Mouse (Mus musculus) CD4-positive, CD25-positive, alpha-beta regulatory T cell, adult 2 months (primary cell): ENCODE measurements around the gene Dlk2.
A peak's percentile ranks its signal among the peaks of the same experiment; 100 is the strongest.

Experiments used
- DNase-seq: peaks from one replicate; pipeline ENCODE4 v3.0.0-alpha.2; 2012; ENCODE audit warnings: low read depth, low spot score

The Dlk2 gene

DNA sequence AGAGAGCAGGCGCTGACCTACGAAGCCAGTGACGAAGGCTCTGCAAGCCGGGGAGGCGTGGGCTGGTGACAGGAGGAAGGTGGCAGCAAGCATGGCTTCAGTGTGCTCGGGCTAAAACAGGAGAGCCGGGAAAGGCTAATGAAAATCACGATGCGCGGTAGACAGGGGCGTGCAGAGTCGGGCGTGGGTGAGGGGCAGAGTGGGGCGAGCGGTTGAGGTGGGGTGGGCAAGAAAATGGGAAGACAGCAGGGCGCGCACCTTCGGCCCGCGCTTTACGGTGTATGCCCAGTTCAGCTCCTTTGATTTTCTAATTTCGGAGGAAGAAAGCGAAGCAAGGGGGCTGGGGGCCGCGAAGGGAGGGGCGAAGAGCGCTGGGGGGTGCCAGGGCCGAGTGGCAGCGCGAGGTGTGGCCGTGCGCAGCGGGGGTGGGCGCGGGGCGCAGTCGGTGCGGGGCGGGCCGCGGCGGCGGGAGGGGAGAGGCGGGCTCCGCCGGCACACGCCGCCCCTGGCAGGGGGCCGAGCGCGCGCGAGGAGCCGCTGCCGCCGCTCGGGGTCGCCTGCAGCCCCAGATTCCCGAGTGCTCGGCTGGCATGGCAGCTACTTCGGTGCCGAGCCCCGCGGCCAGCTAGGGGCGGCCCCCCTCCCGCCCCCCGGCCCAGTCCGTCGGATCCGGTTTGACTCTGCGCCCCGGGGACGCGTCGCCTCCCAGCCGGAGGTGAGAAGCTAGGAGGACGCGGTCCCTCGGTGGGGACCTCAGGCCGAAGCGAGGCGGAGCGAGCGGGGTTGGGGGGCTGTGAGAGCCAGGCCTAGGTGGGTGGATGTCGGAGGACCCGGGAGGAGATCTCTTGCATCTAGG is at the start of gene Dlk2:
TSS of gene Dlk2 (plus strand) at position 58 of the 856 bp plus-strand sequence.
- DNase-seq: peak; percentile 50

DNA sequence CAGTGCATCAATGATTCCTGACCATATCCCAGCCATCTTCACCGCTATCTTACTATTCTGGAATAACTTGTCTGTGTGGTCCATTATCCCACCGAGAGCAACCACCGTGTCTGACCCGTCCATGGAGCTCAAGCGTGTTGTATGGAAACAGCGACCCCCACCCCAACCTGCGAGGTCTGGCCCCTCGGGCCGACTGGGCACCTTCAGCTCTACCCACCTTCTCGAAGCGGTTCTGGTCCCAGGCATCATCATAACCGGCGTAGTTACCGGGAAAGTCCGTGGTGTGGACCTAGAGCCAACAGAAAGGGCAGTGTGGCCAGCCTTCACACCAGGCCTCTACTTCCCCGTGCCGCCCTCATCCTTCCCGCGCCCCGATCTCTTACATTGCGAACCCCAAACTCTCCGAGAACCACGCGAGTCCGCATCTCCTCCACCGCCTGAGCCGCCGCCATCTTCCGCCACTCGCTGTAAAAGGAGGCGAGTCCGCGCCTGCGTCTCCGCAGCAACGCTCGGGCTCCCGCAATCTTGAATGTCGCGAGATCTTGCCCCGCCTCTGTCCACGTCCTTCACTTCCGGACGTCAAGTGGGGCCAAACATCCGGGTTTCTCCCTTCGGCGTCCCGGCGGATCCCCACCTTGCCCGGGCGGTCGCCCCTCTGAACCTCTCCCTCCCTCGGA is 49.6 kb upstream of the Dlk2 start, which contains the start of the genes Polr1c and Yipf3:
TSS of gene Polr1c (minus strand) at position 543 of the 677 bp plus-strand sequence.
TSS of gene Yipf3 (plus strand) at position 569 of the 677 bp plus-strand sequence.
- peak; percentile 95 for DNase-seq

DNA sequence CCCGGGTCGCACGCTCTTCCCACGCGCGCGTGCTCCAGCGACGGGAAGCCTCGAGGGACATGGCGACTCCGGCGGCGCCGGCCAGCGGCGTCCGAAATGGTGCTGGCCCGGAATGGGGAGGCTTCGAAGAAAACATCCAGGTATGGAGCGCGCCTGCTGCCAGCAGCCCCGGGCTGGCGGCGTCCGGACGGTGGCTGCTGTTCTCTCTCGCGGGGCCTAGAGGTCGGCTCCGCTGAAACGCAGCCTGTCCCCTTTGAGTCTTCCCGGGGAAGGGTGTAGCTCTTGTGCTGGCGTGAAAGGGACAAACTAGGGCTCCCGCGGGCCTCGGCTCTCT is 49.1 kb upstream of the Dlk2 start:
- DNase-seq: no peak

DNA sequence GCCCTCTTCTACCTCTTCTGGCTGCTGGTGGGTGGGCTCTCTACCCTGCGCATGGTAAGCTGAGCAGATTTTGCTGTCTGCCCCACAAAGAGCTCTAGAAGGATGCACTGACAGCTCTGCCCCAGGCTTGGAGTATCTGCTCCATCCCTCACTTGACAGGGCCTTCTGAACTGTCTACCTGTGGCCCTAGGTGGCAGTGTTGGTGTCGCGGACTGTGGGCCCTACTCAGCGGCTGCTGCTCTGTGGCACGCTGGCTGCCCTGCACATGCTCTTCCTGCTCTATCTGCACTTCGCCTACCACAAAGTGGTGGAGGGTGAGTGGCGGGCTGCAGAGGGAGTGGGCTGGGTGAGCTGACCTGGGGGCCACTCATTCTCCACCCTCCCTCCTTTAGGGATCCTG is 46.0 kb upstream of the Dlk2 start:
- peak; percentile 59 for DNase-seq

DNA sequence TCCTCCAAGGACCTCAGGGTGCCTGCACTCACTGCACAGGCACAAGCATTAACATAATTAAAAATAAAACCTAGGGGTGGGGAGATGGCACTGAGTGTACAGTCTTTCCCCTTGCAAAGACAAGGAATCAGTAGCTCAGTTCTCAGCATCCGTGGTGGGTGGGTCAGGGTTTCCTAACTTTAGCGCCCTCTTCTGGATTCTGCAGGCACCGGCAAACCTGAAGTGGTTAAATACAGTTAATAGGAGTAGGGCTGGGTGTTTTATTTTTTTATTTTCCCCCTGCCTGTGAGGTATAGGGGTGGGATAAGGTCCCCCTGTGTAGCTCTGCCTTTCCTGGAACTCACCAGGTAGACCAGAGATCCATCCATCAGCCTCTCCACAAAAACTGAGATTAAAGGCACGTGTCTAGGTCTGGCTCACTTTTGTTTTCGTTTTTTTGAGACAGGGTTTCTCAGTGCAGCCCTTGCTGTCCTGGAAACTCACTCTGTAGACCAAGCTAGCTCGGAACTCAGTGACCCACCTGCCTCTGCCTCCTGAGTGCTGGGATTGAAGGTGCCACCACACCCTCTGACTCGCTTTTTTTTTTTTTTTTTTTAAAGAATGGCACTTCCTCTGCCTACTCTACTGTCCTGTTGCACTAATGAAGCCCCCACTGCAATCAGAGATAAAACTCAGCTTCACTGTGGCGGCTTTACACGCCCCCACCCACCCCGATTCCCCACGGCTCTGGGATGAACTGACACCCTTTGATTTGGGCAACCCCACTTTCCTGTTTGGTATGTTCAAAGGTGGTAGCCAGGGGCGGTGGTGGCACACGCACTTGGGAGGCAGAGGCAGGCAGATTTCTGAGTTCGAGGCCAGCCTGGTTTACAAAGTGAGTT is 44.4 kb upstream of the Dlk2 start:
- DNase-seq: peak; percentile 70

DNA sequence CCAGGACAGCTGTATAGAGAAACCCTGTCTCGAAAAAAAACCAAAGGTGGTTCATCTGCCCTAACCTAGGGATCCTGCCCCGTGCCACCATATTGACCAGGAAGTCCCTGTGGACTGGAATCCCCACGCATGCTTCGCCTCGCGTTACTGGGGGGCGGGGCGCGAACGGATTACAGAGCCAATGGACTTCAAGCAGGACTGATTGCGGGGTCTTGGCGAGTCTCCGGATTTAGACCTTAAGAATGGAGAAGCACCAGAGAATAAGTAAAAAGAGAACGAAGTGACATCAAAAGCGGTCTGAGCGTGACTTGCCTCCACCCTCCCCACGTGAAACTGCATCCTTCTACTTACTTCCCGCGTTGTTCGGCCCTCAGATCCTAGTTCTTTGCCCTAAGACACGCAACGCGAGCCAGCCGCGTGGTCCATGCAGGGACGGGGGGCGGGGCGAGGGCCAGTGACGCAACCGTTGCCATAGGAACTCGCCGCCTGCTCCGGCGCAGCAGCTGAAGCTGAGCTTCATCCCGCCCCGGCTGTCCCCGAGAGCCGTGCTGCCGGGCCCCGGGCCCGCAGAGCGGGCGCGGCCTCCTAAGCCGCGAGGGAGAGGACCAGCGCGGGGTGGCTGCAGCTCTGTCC is 43.7 kb upstream of the Dlk2 start, which contains the start of gene Lrrc73:
TSS of gene Lrrc73 (plus strand) at position 80 of the 633 bp plus-strand sequence.
- DNase-seq: peak; percentile 95

DNA sequence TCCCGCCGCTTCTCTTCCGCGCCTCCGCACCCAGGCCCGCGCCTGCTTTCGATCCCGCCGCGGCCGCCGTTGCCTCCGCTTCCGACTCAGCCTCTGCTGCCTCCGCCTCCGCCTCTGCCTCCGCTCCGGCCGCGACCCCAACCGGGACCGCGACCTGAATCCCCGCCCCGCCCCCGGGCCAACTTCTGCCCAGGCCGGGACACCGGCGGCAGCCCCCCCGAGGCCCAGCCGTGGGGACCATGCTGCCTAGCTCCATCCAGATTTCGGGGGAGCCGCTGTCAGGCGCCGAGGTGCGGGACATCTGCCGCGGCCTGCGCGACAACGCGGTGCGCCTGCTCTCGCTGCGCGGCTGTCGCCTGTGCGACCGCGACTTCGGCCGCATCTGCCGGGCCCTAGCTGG is 43.1 kb upstream of the Dlk2 start:
- no peak for DNase-seq

DNA sequence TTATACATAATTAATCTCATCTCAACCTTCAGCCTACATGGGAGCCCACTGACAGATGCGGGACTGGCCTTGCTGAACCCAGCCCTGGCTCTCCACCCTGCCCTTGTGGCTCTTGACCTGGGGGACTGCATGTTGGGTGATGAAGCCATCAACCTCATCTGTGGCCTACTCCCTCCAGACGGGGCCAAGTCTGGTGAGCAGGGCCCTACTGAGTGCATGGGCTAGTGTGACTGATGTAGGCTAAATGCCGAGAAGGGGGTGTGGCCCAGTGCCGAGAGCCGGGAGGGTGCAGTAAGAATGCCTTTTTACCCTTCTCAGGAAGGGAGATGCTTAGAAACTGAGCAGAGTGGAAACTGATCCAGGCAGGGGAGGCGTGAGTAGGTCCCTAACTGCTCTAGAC is 42.1 kb upstream of the Dlk2 start:
- no peak for DNase-seq

DNA sequence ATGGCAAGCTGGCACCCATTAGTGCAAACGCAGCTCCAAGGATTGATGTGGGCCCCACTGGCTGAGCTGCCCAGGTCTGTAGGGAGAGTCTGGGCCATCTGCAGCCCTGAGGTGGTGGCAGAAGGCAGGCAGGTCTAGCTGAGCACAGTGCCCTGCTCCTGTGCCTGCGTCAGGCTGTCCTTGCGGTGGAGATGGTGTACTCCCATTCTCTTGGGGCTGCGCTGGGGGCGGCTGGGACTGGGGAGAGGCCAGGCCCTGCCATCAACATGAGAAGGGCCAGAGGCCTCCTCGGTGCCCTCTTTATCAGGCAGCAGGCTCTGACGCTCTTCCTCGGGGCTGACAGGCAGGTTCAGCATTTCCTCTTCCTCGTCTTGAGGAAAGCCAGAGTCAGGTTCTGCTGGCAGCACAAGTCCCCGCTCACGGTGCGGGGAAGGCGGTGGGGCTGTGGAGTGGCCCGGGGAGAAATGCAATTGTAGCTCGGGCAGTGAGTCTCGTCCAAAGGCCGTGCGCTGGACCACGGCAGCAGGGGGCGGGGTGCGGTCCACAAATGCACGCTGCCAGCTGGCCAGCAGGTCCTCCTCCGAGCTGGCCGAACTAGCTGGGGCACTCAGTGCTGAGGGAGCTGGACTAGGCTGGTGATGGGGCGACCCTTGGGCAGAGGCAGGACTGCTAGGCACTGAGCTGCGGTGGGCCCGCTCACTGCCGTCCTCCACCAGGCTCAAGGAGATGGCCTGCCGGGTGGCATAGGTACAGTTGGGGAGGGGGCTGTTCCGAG is 38.8 kb upstream of the Dlk2 start:
- DNase-seq: no peak

DNA sequence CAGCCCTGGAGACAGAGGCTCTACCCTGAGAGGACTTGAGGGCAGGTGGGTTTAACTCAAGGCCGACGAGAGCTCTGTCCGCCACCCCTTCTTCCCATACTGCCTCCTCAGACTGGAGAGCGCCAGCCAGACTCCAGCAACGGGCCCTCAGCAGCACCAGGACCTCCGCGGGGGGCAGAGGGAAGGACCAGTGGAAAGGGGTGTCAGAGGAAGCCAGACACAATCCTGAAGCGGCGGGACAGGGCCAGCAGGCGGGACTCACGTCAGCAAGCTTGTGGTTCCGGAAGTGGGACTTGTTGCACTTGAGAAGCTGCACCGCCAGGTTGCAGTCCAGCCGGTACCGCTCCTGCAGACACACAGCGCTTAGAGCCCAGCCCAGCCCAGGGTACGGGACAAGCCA is 37.5 kb upstream of the Dlk2 start:
- no peak for DNase-seq

DNA sequence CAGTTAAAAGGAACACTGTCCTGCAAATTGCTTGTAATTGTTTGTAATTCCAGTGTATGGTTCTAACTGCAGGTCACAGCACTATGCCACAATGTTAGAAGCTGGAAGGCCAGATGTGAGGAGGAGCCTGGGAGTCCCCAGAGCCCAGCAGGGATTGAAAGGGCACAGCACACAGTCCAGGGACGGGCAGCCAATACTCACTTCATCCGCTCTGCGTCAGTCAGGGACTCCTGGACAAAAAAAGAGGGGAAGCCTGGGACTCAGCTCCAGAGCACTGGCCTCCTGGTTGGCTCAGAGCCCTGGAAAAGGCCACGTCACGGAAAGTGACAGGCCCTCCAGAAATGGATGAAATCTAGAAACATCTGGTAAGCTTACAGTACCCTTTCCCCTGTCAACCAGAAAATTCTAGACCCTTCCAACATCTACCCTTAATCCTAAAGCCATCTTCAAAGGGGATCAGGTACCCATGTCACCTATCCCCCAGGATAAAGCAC is 35.0 kb upstream of the Dlk2 start:
- DNase-seq: no peak

DNA sequence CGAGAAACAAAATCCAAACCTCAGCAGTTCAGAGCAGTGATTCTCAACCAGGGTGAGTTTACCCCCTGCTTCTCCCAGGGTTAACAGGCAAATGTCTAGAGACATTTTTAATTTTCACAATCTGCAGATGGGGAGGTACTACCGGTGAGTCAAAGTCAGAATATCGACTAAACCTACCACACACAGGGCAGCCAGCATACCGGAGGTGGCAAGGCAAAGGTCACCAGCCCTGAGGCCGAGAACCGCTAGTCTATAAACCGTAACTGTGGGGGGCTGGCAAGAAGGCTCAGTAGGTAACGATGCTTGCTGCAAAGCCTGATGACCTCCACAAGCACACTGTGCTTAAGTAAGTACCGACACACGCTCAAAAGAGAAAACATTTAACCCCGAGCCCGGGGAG is 31.7 kb upstream of the Dlk2 start:
- no peak for DNase-seq

DNA sequence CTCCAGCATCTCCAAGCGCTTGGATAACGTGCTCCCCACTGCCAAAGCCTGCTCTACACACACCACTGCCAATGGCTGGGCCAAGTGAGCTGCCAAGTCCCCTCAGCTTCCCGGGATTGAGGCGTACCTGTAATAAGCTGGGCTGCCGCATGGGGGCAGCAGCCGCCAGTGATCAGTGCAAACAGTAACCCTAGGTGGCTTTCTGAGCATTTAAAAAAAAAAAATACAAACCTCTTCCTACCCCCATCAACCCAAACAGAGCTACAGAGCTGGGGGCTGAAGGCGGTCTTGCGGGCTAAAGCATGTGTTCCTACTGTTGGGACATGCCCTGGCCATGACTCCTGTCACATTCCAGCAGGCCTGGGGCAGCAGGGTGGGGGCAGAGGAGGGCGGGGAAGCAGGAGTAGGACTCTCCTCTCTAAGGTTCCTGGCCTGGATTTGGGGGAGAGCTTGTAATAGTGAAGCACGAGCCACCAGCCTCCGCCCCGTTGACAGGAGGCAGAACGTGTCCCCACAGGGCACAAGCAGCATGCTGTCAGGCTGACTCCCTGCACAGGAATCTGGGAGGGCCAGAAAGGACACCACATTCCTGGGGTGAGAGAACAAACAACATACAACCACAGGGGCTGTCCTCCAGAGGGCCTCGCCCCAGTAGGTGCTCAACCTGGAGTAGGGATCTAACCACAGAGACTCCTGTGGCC is 31.2 kb upstream of the Dlk2 start:
- peak; percentile 84 for DNase-seq

DNA sequence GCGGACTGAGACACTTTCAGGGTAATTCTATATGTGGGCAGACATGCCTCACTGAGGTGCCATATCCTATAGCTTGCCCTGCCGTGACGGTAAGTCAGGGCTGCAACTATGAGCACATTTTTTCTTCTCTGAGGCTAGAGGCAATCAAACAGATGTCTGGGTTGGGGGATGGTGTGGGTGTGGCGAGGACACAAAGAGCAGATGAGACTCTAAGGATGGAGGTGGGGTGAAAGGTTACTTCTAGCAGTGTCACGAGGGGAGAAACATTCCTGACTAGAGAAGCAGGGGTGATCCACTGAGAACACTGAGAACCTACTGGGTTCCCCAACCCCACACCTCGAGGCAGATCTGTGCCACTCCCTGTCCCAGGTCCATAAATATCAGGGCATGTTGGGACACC is 30.2 kb upstream of the Dlk2 start:
- no peak for DNase-seq

DNA sequence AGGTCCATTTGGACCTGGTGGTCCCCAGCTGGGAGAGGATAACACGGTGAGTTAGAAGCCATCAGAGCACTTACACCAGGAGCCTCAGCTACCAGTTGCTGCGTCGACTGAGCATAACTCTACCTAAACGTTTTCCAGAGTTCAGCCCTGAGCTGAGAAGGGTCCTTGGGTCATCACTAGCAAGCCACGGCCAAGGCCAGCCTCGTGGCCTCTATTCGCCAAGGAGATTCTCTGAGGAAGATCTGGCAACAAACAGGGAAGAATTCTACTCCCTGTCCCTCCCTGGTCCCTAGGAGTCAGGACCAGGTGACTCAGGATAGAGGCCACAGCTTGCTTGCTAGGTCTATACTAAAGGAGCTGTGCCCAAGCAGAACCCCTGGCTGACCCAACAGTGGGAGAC is 29.7 kb upstream of the Dlk2 start:
- DNase-seq: no peak

DNA sequence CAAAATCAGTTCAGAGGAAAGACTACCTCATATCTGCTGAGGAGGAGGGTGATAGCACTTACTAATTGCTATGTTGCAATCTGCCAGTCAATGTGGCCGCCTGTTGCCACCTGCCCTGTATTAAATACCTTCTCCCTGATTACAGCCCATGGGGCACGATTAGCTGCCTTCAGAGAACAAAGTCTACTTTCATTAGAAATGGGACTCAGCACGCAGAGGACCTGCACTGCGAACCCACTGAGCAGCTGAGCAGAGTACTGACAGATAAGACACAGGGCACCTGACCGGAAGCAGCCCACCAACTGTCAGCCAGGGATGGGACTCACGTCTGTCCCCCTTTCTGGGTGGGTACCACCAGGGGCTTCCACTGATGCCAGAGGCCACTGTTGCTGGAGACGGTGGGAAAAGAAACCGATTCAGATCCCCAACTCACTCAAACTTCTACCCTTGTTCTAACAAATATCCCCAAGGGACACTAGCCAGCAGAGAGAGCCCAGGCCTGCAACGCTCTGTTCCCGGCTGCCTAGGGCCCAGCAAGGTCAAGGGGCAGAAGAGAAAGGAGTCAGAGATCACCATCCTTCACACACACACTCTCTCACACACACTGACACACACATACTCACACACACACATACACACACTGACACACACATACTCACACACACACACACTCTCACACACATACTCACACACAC is 29.0 kb upstream of the Dlk2 start:
- no peak for DNase-seq

DNA sequence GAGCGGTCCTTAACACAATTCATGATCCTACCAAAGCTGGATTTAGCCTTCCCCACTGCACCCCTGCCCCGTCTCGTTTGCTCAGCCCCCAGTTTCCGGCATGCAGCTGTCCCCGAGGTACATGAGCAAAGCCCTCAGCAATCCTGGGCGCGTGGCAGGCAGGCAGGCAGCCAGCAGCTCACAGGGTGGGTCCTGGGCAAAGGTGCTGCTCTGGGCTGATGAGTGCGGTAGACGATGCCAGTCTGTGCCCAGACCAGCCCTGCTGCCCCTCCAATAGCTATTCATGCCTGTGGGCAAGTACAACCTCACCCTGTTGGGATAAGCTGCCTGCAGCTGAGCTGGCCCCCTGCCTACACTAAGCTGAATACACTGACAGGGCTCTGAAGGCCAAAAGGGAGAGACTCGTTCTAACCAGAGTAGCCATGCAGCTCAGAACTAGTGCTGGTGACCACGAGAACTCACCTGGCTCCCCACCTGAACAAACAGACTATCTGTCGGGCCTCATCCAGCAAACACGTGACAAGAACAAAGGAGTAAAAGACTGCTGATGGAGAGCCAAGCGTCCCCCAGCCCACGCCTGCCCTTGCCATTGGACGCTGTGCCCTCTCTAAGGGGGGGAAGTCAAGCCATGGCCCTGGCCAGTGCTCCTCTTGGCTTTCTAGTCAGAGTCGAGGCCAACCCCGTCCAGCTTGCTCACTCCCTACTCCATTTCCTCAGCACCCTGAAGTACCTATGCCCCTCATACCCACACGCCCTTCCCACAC is 27.3 kb upstream of the Dlk2 start:
- no peak for DNase-seq

DNA sequence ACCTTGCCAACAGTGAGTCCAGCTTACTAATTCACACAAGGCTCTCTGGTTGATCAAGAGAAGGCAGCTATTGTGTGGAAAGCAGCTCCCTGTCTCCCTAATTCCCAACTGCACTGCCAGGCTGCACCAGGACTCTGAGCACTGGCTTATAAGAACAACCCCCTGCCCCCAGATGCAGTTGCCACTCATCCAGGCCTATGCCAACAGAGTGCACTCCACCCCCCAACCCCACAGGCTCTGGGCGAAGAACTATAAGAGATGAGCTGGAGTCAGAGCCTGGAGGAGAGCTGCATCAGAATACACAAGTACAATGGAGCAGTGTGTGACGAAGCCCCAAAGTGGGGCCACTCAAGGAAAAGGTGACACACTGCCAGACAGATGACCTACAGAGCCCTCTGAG is 25.2 kb upstream of the Dlk2 start:
- no peak for DNase-seq

DNA sequence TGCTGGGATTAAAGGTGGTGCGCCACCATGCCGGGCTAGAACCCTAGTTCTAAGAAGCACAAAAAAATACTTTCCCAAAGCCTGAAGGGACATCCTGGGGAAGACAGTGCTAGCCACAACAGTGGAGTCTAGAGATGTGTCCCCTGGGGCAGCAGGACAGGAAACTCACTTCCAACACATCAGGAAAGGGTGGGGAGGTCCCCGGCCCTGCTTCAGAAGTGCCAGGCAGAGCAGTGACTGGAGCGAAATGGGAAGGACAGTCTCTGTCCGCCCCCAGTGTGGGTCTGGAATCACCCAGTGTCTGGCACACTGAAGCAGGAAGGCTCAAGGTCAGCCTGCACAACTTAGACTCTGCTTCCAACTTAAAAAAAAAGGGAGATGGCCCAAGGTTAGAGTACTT is 24.5 kb upstream of the Dlk2 start:
- DNase-seq: no peak
